Mouse (Mus musculus) CD4-positive naive resting alpha-beta T cell, adult 57 days (primary cell): ENCODE data around the gene Spdef. TPM values are rescaled to one million over a fixed set of nuclear protein-coding genes. Genes with fewer than 3 reads are reported as not detected.

Experiments used
- total RNA-seq: library from RNA; stranded (reverse); gene quantifications from one replicate; pipeline ENCODE4 v1.2.4, GENCODE M21; 2023

Gene Spdef
- total RNA-seq: 1.2 TPM

DNA sequence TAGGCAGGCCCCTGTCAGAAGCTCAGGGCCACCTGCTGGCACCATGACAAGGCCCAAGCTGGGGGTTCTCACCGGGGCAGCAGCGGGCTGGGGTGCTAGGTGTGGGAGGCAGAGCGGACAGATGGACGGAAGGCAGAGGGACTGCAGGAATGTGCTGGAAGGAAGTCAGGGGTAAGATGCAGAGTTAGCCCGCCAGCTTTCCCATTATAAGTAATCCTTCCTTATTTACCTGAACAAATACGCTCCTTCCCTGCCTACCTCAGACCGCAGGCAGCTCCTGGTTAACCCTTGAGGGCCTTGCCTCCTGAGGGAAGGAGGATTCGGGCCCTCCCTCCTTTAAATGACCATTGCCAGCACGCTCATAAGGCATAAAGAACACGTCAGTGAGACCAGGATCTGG is at the start of gene Spdef:
TSS of gene Spdef (minus strand) at position 186 of the 400 bp plus-strand sequence.

Other genes starting within 250 kb of the Spdef start
- not detected for gene Grm4, start 207.6 kb downstream of the Spdef start, total RNA-seq
- gene Hmga1, start 172.5 kb downstream of the Spdef start, total RNA-seq: 42.4 TPM
- gene AI413582, start 163.2 kb downstream of the Spdef start, total RNA-seq: 41.7 TPM
- gene Nudt3, start 105.5 kb downstream of the Spdef start, total RNA-seq: 101 TPM
- gene RPS10-NUDT3, start 93.7 kb downstream of the Spdef start, total RNA-seq: not detected
- gene Rps10, start 92.3 kb downstream of the Spdef start, total RNA-seq: 2,947 TPM
- 42.6 TPM for gene Pacsin1, start 73.4 kb downstream of the Spdef start, total RNA-seq
- 82.2 TPM for gene D17Wsu92e, start 91.7 kb upstream of the Spdef start, total RNA-seq
- 74.8 TPM for gene Snrpc, start 109.2 kb upstream of the Spdef start, total RNA-seq
- 3.8 TPM for gene Uhrf1bp1, start 127.5 kb upstream of the Spdef start, total RNA-seq
- gene Anks1, start 180.4 kb upstream of the Spdef start, total RNA-seq: 65.9 TPM
- gene Taf11, start 180.9 kb upstream of the Spdef start, total RNA-seq: 24.0 TPM